Mouse (Mus musculus): ENCODE measurements around the gene Ttll12.

The Ttll12 gene

DNA sequence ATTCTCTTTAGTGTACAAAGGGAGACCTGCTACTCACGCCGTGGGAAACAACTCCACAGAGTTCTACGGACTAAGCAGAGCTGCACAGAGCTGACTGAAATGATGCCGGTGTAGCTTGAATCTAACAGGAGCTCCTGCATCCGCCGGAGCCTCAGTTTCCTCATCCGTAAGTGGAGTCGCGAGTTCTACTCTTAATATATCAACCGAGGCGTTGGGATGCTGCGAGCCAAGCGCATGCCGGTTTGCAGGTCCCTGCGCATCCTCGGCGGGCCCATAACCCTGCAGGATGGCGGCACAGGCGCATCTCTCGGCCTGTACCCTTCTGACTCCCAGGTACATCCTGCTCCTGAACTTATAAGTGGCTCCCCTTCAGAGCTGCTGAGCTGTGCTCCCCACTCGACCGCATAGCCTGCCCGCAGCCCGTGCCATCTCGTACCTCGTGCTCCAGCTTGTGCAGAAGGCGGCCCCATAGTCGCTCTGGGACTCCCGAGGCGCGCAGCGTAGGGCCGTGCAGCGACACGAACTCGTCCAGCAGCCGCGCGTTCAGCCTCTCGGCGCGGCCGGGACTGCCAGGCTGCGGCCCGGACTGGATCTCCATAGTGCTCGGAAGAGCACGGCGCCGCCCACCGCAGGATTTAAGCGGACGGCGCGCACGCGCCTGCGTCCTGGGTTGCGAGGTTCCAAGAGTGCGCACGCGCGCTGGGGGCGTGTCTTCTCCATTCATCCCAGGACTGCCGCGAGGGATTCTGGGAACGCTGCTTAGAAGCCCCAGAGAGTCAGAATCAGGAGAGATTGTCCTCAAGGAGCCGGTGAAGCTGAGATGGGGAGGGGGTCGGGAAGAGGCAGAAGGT is at the start of gene Ttll12:
Gene Ttll12 (minus strand): TSS at position 645 of the 851 bp plus-strand sequence.
- peak; percentile 84 for DNase-seq (ENCODE audit: low spot score)

DNA sequence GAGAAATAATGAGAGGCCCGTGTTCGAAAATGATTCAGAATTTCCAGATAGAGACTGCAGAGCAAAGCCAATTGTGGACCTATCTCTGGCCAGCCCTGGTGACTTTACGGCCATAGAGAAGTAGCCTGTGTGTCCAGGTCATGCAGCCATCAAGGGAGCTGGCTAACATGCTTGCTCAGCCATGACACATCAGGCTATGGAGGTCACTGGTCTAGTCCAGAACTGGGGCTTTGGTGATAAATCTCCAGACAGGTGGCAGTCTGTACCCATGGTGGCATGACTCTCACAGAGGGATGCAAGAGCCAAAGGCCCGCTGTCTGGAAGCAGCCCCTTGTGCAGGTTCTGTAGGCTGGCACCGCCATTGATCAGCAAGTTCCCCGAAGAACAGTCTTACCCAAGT is 47.6 kb upstream of the Ttll12 start:
- DNase-seq (ENCODE audit: low spot score) = no peak

DNA sequence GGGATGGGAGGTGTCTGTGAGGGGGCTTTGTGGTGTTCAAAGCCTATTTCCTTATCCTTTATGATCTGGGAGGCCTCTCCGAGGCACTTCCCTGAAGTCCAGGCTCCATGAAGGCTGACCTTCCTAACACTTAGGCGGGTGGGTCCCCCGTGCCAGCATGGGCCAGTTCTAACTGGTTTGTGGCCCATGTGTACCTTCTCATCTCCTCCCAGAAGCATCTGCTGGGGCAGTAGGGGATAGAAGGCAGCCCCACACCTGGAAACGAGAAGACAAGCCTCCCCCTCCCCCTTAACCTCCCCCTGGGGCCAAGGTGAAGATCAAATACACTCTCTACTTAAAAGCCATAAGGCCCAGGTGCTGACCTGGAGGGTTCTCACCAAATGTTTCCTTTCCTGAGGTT is 45.3 kb upstream of the Ttll12 start:
- DNase-seq (ENCODE audit: low spot score) = no peak

DNA sequence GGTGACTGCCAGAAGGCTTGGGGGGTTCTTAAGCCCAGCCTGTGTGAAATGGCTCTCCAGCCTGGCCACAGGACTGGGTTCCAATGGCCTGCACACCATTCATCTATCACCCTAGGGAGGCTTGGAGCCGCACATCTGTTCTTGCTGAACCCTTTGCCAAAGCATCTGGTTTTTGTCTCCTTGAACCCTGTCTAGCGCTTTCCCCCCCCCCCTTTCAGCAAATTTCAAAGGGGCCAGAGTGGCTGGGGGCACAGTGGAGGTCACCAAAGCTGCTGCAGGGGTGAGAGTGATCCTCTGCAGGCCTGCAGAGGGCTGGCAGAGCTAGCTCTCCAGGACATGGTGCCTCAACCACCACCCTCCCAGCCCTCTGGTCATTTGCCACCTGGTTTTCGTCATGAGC is 44.2 kb upstream of the Ttll12 start:
- no peak for DNase-seq (ENCODE audit: low spot score)

DNA sequence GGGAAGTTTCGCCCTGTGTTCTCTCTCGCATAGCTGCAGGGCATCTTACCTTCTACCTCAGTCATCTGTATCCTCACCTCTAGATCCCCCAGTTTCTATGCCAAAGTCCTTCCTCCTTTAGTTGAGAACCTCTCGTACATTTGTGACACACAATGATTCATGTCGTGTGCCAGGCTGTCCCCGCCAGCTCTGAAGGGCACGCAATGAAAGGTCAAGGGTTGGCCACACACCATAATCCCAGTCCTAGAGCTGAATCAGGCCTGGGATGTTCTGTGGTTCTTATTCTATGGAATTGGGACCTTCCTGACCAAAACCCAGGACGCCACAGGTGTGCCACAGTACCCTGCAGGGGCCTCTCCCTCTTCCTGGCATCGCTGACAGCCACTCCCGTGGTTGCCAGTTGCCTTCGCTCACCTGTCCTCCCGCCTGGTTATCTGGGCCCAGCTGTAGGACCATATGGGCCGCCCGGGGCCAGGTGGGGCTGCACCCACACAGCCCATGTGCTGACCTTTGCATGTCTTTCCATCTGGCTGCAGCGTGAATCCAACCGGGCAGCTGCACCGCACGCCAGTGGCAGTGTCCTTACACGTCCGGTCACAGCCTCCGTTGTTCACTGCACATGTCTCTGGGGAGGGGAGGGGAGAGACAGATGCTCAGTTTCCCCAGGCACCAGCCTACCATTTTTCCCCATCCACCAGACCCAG is 43.4 kb upstream of the Ttll12 start:
- no peak for DNase-seq (ENCODE audit: low spot score)

DNA sequence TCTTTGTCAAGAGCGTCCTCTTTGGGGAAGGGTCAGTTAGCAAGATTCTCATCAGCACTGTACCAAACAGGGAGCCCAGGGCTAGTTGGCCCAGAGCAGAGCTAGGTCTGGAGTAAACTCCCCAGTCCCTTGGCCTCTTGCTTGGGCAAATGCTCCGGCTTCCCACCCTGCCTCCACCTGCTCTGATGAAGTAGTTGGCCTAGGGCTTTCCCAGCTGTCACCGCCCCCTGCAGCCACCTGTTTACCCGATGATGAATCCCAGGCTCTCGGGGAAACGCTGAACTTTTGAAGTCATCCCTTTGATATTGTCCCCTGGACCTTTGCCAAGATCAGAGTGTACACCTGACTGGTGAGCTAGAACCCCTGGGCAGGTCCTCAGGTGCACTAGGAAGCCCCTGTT is 41.8 kb upstream of the Ttll12 start:
- no peak for DNase-seq (ENCODE audit: low spot score)

DNA sequence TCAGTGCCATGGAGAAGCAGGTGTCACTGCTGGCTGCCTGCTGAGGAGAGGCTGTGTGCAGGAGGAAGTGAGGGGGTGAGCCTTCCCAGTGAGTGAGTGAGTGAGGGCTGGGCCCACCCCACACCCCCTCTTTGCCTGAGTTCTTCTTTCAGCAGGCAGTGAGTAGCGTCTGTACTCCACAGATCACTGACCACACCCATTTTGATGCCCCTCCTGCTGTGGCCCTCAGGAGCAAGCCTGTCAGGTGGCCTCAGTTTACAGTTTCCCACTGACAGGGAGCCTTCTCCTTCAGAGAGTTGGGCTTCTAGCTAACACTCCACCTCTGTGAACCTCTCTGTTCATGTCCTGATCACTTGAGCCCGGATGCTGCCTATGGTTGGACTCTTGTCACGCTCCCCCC is 40.3 kb upstream of the Ttll12 start:
- DNase-seq (ENCODE audit: low spot score) = no peak

DNA sequence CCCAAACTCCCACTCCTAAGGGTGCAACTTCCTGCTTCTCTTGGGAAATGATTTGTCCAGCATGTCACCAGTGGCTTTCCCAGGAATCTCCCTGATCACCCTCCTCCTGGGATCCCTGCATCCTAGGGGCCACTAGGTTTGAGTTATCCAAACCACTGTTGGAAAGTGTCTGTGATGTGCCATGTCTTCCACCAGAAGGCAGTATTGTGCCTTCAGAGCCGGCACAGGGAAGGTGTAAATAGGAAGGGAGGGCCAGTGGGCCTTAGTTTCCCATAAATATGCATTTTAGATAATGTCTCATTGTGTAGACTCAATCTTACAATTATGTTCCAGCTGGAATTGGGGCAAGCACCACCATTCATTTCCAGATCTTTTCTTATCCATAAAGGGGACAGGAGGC is 39.1 kb upstream of the Ttll12 start:
- no peak for DNase-seq (ENCODE audit: low spot score)

DNA sequence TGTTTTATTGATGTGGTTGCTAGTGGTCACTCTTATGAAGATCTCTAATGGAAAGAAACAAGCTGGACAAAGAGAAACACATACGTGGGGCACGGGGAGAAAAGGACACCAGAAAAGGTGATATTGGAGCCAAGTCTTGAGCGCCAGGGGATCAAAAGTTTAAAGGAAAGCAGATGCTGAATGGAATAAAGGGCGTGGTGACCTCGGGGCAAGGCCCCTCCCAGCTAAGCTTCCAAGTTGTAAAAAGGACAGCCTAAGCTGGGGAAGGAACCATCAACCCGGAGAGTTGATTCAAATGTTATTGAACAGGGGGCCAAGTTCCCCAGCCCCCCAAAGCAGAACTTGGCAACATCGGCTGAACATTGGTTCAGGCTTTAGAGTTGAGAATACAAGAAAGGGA is 36.1 kb upstream of the Ttll12 start:
- no peak for DNase-seq (ENCODE audit: low spot score)

DNA sequence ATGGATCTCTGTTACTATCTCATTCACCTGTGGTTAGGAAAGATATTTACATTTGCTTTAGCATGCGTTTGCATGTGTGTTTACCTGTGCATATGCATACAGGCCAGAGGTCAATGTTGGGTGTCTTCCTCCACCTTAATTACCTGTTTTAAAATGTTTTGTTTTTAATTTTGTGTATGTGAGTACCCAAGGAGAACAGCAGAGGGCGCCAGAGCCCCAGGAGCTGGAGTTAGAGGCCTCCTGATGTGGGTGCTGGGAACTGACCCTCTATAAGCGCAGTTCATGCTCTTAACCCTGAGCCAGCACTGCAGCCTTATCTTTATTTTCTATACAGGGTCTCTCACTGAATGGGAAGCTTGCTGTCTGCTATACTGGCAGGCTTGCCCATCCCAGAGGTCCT is 34.8 kb upstream of the Ttll12 start:
- no peak for DNase-seq (ENCODE audit: low spot score)

DNA sequence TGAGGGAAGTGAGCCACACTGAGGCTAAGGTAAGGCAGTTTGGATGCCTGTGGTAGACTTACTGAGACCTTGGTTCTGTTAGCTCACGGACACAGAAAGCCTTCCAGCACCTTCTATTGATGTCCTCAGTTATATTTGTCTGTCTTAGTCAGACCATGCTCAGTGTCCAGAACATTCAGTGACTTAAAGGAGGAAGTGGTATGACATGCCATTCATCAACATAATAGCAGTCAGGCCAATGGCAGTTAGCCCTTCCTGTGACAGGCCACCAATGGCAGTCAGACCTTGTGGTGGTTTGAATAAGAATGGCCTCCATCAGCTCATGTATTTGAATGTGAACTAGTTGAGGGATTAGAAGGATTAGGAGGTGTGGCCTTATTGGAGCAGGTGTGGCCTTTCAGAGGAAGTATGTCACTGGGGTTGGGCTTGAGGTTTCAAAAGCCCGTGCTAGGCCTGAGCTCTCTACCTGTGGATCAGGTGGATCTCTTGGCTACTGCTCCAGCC is 31.2 kb upstream of the Ttll12 start:
- no peak for DNase-seq (ENCODE audit: low spot score)

DNA sequence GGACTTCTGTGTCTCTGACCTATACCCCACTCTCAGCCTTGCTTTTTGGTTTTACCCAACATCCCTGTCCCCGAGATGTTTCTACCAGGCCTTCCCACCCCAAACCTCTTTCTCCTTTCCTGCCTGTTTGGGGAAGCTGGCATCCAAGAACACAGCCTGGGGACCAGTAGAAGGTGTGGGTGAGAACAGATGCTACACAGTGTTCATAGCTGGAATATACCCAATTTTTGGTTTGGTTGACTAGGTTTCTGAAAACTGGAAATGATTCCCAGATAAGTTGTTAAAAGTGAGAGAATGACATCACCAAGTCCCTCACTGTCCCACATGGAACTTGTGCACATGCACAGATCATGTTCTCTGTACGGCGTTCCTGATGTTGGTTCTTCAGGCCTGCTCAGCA is 20.3 kb upstream of the Ttll12 start:
- DNase-seq (ENCODE audit: low spot score) = no peak

DNA sequence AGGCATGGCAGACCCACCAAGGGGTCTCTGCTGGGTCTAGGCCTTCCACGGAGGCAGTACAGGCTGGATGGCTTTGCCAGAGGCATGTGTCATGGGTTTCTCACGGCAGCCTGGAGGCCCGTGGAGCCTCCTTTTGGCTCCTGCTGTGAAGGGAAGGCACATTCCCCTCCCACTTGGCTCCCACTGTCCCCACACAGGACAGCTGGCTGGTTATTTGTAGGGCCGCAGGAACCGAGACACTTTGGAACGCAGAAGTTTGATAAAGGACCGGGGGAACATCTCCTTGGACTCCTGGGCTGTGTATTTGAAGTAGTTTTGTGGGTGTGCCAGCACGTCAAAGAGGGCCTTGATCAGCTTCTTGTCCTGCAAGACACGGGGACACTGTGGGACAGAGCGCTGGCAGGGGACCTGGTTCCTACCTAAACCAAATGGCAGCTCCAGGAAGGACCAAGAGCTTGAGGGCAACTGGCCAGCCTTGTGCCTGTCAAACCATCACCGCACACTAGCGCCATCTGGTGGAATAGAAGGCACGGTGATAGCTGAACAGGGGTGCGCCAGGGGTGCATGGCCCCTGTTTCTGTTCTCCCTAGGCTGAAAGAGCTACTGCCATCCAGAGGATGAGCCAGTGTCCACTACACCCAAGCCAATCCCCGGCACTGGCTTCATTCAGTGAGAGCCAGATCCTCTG is 12.3 kb upstream of the Ttll12 start:
- peak; percentile 75 for DNase-seq (ENCODE audit: low spot score)

DNA sequence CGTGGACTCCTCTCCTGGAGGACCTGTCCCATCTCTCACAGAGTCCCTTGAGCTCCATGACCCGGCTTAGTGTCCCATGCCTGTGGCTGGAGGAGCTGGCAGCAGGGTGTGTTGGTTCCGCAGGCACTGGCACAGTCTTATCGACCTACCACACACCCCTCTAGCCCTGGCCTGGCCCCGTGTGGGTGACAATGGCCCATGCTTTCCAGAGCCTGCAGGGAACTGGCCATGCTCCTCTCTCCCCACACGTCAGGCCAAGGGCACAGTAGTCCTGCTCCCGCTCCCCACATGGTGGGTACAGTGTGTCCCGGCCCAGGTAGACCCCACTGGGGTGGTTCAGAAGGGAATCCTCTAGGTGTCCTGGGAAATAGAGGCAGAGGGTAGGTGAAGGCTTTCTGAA is 11.7 kb upstream of the Ttll12 start:
- peak; percentile 70 for DNase-seq (ENCODE audit: low spot score)

DNA sequence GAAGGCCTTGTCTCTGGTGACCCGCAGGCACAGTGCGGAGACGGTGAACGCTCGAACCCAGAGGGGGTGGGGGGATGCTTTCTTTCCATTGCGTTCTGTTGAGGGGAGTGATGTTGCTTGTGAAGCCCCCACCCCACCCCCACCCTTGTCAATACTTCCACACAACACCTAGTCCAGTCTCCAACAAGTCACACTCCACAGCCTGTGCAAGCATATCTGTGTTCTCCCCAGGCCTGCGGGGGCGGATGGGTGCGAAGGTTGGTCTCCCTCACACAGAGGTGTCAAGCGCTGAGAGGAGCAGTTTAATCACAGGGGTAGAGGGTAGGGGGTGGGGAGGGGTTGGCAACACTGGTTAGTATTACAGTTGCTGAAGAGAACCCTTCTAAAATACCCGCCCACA is 11.3 kb upstream of the Ttll12 start:
- DNase-seq (ENCODE audit: low spot score) = no peak

DNA sequence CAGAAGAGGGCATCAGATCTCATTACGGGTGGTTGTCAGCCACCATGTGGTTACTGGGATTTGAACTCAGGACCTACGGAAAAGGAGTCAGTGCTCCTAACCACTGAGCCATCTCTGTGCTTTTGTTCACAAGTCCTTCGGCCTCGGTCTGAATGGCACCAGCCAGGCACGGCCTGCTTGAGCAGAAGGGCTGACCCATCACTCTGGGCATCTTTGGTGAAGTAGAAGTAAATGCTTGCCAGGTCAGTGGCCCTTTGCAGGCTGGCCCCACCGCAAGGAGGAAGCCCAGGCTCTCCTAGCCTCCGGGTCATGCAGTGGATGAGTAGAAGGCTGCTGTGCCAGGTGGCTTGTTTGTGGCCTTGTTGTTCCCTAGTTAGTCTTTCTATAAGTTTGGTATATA is 8.5 kb upstream of the Ttll12 start:
- no peak for DNase-seq (ENCODE audit: low spot score)

DNA sequence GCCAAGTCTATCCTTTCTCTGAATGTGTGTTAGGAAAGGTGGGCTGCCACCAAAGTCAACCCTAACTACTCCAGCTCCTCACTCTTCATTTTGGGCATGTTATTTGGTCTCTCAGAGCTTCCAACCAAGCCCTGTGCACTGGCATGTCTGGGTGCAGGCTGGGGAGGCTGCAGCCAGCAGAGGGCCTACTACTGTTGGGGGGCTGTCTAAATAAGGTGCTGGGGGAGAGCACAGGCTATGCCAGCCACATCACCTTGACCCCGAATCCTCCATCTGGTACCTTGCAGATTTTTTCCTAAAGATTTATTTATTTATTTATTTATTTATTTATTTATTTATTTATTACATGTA is 8.1 kb upstream of the Ttll12 start:
- no peak for DNase-seq (ENCODE audit: low spot score)

DNA sequence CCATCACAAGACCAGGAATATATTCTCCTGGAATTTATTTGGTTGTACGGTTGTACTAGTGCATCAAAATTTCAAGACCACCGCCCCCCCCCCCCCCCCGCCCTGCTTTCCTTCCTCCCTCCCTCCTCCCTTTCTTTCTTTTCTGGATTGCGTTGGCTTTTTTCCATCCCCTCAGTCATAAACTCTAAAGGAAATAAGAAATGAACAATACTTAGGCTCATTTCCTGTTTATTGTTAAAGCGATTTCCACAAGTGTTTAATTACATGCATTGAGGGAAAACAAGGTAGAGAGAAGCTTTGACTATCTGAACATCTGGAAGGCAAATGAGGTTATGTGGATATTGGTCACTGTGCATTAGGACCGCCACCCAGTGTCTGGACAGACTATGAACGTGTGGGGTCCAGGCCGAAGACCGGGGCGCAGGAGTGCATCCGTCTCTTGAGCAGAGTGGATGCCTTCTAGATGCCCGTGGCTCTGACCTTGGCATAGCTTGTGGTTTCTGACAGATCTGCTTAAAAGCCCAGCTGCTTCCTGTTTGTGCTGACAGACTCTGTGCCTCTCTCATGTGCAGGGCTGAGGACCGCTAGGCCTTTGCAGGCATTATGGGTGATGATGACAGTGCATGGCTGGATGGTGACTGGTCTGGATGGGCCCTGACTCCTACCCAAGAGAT is 7.6 kb upstream of the Ttll12 start:
- peak; percentile 45 for DNase-seq (ENCODE audit: low spot score)

DNA sequence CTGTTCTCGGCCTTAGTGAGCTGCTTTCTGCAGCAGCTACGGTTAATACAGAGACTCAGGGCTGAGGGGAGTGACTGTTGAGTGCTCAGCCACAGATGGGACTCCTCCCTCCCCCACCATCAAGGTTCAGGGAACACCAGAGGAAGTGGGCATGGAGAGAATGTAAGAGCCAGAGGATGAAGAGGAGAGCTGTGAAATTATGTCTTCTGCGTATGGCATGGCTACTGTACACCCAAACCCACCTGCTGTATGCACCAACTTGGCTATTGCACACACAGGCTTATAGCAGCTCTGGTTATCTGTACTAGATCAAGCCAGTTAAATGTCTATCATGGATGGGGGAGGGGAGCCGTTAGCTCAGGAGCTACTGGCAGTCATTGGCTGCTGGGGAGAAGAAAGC is 6.2 kb upstream of the Ttll12 start:
- DNase-seq (ENCODE audit: low spot score) = no peak

DNA sequence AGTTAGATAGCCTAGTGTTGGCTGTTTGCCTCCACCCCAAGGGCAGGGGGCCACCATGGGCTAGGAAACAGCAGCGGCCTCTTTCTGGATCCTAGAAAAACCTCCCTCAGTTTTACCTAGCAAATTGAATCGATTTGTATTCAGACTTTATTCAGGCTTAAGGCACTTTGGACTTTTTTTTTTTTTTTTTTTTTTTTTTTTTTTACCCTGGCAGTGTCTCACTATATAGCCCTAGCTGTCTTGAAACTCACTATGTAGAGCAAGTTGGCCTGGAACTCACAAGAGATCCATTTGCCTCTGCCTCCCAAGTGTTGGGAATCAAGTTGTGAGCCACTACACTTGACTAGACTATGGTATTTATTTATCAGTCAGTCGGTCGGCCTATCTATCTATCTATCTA is 1.9 kb upstream of the Ttll12 start:
- no peak for DNase-seq (ENCODE audit: low spot score)

DNA sequence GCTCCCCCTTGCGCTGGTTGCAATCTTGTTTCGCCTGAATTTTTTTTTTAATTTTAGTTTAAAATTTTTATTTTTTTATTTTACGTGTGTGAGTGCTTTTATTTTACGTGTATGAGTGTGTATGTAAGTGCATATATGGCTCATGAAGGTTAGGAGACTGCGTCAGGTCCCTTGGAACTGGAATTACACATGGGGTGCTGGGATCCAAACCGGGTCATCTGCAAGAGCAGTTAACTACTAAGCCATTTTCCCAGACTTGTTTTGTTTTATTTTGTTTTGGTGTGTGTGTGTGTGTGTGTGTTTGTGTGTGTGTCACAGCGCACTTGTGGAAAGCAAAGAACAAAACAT is 381 bp upstream of the Ttll12 start:
- no peak for DNase-seq (ENCODE audit: low spot score)

DNA sequence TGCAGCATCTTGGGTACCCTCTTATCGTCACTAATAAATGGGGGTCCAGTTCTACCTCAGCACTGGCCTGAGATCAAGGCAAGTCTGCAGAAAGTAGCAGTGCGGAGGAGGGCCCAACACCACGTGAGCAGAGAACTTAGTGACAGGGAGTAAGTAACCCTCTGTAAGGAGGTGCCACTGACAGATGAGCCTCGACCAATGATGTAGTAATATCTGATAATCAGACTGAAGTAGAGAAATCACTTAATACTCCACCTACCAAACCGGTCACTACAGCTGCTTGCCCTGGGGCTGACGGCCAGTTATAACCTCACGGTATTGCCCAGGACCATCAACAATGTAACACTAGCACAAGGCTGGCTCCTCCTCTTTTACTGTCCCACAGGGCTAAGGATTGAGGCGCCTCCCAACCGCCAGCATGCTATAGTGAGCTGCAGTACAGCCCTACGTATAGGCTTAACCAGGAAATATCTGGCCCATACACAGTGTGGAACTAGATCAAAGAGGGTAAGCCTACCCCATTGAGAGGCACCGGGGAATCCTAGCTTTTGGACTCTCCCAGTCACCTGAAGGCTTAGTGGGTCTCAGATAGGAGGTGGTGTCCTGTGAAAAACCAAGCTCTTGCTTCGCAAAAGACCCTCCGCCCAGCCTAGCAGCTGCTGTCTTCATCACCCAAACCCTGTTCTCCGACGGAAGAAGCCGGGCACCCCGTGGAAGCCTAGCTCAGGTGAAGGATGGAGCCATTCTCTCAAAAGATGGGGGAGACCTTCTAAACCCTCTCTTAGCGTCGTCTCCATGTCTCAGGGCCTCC is 1.1 kb downstream of the Ttll12 start:
- peak; percentile 43 for DNase-seq (ENCODE audit: low spot score)

Measured in spleen, adult 12 weeks (tissue).